Mouse (Mus musculus): Measurements from ENCODE around the gene Ltf.

Ltf gene

DNA sequence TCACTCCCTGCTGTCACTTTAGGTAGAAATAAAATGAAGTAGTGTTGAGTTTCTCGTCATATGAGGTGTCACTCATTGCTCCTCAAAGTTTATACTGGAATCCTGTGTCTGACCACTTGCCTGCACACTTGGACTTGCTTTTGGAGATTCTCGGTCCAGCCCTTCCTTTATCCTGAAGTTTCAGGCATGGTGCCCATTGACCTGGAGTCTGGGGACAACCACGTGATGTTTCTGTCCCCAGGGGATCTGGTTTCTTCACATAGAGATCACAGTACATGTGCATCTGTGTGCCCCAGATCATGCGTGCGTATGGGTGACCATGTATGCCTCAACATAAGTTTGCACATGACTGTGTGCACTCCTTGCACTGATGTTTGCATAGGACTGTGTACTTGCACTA, 23.2 kb downstream of the Ltf start:
- DNase-seq, result peak; percentile 59

DNA sequence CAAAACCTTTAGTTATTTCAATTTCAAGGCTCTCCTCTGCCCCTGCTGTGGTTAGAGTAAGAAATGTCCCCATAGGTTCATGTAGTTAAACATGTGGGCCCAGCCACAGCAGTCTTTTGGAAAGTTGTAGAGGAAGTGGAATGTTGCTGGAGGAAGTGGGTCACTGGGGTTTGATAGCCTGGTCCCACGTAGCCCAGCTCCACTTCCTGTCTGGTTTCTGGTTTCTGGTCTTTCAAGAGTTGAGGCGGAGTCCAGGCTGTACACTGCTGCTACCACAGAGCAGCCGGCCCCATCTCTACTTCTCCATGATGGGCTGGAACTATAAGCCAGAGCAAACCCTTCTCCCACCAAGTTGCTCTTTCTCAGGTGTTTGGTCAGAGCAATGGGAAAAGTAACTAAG, 27.2 kb downstream of the Ltf start:
- DNase-seq, result no peak

DNA sequence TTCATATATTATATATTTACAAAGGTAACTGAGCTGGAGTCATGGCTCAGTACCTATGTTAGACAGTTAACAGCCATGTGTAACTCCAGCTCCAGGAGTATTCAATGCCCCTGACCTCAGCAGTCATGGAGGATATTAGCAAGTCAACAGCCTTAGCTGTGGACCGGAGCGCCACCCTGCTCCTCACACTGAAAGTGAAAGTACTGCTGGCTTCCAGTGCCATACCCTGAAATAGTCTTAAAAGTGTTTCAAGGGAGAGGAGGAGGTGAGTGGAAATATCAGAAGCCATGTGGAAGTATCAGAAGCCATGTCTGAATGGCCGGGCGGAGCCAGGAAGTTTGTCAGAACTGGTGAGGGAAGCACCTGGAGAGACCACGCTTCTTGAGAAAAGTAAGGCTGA, 28.2 kb downstream of the Ltf start:
- no peak for DNase-seq

DNA sequence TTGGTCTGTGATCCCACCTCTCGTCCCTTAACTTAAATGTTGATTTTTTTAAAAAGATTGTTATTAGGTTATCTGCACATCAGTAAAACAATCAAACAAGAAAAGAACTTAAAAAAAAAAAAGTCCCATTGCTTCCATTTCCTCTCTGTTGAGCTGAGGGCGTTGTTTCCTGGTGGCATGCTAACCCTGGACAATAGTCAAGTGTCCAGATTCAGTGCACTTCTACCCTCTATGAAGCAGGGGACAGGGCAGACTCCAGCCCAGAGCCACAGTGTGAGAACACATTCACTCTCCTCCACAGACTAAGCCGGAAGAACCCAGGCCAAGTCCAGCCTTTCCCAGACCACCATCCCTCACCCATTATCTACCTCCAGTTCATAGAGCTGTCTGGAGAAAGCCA, 29.4 kb downstream of the Ltf start:
- no peak for DNase-seq

DNA sequence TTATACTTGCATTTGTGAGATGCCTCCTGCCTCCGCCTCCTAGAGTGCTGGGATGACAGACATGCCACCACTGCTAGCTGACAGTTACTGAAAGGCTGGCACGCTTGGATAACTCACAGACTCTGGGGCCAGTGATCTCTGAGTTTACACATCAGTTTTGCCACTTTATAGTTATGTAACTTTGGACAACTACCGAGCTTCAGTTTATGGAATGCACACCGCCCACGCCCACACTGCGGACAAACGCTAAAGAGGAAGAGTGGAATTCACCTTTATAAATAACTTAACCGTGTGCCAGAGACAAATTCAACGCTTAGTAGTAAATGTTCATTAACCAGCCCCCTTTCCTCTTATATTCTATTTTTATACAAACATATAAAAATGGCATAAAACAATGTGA, 35.9 kb downstream of the Ltf start:
- DNase-seq, result no peak

DNA sequence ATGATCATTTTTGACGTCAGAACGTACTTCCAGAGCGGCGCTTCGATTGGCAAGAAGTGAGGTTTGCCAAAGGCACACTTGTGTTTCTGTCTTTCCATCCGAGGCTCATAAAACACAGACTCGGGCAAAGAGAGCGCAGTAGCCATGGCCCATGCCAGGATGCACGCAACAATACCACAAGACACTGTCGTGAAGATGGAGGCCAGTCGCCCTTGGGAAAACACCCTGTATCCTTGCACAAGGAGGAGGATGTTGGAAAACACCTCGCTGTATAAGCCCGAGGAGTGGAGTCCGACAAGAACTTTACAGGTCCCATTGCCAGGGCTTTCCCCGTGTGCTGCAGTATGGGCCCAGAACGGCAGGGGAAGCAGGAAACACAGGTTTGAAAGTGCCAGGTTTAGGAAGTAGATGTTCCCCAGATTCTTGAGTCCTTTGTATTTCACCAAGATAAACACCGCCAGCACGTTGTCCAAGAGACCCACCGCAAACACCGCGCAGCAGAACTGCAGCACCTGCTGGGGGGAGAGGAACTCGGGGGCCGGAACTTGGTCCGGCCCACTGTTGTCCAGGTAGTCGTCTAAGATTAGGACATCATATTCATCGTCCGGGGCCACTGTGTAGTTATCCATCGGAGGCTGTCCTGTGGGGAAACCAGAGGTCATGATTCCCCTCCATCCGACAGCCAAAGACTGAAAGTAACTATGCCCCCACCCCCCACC, 36.9 kb downstream of the Ltf start:
- DNase-seq, result no peak

DNA sequence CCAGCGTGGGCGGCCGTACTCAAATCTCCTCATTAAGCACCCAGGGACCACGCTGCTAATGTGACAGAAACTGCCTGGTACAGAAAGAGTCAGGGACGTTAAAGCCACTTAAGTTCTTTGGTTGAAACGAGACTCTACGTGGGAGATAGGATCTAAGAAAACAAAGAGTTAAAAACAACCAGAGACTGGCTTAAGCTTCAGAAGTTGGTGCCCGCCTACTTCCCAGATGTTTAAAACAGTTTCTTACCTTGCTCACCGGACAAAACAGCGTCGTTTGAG, 37.4 kb downstream of the Ltf start:
- DNase-seq, result no peak

DNA sequence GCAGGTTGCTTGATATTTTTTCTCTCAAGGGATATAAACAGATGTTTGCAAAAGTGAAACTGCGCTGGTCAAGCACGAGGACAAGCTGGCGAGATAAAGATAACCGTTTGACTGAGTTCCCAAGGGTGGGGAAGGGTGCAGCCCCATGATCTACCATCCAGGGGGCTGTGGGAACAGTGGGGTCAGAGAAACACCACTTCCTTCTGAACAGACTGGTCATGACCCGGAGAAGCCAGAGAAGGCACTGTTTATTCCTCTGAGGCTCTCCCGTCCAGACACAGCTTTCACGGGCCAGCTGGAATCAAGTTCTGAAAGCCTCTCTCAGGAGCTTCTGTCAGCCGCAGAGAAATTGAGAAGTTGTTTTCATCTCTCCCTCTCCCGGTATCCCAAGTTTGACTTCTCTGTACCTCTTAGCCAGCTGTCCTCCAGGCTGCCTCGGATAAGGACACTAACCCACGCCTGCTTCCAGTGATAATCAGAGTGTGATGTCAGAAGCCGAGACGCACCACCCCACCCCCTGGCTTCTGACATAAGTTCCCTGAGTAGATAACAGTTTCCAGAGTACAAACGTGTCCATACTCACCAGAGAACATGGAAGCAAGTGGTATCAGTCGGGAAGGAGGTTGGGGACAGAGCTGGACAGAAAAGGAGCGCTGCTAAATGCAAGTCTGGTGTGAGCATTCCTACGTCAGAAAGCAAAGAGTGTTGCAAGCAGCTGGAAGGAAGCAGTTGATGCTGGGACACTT, 37.9 kb downstream of the Ltf start, which contains the start of gene Ccrl2:
Ccrl2 (minus strand) TSS at position 722 of the 746 bp plus-strand sequence.
- peak; percentile 52 for DNase-seq

DNA sequence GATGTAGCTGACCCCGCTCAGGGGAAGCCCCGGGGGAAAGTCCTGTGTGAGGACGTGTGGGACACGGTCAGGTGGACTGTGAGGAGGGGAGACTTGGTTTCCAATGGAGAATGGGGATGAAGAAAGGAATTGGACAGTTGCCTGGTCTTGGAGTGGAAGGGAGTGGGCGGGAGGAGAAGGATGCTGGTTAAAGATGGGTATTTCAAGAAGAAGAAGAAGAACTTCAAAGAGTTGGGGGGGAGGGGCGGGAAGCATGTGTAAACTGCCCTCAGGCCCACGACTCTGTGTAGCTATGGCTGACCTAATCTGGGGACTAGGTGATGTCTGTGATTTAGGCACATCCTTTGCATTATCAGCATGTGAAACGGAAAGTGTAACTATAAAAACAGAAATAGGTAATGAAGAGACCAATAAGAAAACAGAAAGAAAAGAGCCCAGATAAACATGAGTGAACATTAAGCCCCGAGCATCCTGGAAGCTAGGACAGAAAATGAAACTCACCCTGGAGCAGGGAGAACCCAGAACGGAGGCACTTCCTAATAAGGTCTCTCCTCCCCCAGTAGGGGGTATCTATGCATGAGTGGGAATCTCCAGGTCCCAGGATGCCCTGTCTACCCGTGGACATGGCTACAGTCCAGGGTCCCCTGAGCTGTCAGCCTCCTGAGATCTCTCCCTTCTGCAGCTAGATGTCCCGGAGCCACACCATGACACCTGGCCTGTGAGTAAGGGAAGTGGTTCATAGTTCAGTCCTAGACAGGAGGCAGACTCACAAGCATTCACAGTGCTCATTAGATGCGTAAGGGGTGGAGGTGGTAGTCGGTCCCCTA, 38.7 kb downstream of the Ltf start:
- no peak for DNase-seq

DNA sequence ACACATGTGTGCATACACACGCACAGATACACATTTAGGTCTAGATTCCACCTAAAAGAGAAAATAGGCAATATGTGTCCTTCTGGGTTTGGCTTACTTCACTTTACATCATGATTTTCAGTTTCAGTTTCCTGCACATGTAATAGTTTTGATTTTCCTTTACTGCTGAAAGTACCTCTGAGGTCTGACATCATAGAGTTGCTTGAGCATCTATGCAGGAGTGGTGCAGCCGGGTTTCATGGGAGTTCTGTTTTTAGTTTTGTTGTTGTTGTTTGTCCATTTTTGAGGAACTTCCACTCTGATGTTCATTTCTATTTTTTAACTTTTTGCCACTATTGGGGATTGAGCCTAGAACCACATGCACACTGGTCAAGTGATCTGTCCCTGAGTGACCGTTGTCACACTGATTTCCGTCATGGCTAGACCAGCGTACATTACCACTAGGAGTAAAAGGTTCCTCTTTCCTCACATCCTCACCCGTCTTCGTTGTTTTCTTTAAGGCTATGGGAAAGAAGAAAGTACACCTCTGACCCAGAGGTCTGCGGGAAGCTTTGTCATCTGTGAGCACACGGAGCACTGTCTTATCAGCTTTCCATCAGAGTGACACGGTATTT, 40.0 kb downstream of the Ltf start:
- DNase-seq, result no peak

DNA sequence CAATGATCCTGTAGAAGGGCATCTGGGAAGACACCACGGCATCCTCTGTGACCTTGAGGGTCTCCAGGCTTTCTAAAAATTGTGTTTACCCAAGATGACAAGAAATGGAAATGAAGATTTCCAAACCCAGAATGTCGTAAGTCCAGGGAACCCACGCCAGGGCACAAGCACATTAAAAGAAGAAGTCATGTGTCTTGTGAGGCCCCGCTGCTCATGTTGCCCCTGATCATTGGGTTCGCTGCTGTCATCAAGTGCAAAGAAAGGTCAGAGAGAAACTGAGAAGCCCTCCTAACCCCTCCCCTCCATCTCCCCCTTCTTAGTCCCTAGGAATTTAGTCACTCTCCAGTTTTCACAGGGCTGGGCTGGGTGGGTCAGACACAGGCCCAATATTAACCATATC, 43.8 kb downstream of the Ltf start:
- no peak for DNase-seq

DNA sequence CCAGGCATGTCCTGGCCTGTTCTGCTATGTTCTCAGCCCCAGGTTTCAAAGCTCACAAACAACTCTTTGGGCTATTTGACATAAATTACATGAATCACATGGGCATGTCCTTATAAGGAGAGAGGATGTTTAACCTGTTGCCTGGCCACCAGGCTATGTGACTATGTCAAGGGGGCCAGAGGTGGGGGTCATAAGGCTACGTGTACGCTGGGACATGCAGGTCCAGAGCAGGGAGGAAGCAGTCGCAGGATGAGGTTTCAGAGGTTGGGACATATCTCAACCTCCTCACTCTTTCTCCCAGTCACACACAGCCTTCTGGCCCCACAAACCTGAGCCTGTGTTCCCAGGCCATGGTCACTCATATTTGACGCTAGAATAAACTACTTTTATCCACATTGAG, 48.0 kb downstream of the Ltf start:
- DNase-seq, result no peak

DNA sequence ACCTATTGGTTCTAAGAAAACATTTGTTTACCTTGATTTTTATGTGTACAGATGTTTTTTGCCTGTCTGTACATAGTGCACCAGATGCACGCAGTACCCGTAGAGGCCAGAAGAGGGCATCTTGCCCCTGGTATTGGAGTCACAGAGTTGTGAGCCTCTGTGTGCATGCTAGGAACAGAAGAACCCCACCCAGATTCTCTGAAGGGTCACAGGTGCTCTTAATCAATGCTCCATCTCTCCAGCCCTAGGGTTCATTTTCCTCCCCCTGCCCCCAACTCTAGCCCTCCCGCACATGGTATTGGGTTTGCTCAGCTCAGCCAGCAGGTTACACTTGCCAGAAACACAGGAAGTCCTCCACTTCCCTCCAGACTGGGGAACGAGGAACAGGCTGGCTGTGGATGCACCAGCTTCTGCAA, 51.5 kb downstream of the Ltf start:
- DNase-seq, result peak; percentile 69

DNA sequence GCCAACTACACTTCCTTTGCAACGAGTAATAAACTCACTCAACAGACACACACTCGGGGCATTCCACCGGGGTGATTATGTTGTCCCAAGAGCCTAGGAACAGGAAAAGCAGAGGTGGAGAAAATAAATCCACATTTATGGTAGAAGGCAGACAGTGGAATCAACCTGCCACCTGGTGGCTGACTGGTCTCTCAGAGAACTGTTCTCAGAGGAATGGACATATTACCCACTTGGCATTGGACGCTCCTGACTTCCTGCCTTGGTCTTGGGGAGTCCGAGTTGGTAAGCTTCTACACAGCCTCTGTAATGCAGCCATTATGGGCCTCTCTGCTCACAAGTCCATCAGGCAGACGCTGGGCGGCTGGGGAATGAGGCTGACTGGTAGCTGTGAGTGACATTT, 53.1 kb downstream of the Ltf start:
- peak; percentile 59 for DNase-seq

DNA sequence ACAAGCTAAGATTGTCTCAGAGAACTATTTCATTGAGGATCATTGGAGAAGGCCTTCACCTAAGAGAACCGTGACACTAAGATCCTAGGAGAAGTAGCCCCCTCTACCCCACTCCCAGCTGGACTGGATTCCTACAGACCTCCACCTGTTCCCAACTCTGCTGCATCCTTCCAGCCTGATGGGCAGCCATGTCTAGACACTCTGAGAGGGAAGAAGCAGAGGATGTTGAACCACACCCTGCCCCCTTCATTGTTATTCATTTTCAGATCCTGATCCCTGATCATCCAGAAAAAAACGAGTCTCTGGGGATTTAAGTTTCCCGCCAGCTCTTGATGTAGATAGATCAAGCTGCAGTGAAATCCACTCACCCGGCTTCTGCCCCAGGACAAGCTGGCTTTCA, 53.9 kb downstream of the Ltf start:
- no peak for DNase-seq

DNA sequence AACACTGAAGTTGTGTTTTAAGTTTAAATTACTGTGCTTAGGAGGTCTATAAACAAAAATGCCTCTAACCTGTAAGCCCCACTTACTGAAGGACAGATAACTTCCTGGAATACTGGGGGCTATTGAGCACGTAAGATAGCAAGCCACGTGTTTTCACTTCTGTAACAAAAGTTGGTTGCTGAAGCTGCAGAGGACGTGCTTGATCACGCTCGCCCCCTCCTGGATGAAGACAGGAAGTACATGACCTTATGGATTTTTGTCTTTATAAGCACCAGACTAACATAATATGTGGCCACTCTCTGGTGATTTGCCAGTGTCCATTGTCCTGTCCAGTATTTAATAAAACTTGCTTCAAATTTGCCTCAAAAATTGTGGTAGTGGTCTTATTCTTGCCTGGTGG, 58.7 kb downstream of the Ltf start:
- DNase-seq, result no peak

DNA sequence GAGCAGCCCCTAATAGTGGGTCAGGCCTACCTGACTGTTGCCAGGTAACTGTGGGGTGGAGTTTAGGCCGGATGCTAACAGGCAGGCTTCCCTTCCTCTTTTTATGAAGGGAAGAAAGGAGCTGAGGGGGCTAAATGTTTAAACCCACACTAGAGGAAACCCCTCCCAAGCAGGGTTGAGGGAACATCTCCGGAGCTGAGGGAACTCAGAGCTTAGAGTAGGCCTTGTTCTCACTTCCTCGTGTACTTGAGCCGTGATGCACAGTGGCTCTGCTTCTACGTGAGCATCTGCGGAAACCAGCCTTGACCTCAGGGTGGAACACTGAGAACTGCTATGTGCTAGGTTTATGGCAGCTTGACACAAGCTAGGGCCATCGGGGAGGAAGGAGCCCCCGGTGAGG, 61.7 kb downstream of the Ltf start:
- DNase-seq, result no peak

DNA sequence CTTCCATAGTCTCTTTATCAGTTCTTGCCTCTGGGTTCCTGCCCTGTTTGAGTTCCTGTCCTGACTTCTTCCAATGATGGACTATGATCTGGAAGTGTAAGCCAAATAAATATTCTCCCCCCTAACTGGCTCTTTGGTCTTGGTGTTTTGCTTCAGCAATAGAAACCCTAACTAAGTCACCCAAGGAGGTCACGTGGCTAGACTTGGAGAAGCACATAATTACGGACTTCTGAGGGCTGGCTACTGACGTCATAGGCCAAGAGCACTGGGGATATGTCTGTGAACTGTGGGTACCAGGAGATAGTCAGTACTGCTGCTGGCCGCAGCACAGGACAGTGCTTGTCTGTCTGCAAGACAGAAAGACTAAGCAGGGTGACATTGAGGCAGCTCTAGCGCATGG, 62.7 kb downstream of the Ltf start:
- DNase-seq, result no peak

DNA sequence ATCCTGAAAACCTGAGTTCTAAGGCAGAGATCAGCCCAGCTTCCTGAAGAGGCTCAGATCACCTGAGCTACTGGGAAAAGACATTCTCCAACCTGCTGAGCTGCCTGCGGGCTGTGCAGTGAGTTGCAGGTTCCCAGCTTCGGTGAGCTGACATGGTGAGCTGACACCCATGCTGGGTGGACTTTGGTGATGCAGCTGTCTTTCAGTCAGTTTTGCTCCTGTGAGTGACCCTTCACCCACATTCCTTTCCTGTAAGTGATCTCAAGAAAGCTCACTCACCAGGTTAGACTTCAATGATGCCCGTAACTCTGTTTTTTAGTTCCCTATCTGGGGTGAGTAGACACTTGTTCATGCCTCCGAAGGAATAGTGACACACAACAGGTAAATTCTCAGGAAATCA, 66.3 kb downstream of the Ltf start:
- no peak for DNase-seq

DNA sequence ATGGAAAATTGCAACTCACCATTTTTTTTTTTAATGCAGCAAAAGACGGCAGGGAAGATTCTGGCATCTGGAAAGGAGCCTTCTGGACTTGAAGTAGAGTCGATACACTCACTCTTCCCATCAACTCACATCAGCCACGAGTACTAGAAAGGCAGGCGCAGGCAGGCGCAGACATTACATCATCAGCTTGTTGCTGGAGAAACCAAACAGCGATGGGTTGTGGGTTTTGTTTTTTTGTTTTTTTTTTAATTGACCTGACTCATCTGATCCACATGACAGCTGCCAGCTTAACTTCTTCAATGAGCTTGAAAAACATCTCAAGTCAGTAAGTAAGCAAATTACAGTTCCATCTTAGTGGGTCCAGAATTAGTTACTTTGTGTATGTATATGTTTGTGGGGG, 67.1 kb downstream of the Ltf start:
- no peak for DNase-seq

DNA sequence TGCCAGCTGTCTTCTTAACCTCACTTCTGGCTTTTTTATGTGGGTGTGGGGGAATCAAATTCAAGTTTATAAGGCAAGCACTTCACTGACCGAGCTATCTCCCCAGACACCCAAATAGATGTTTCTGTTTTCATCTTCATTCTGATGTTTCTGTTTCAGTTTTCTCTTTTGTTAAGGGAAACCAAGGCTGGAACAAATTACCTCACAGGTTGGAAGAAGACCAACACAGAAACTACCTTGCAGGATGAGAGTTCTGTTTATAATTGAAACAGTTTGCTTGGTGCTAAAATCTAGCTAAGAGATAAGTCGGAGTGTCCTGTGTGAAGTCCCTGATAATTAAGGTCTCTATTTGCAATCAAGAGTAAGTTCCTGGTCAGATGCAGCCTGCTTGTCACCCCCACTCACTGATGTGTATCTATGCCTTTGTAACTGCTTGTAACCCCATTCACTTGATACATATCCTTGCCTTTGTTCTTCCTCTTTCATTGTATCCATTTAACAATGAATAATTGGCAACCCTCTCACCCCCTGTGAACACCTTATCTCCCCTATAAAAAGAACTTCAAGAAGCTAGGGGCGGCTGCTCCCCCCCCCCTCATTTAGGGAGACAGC, 68.0 kb downstream of the Ltf start:
- DNase-seq, result no peak

DNA sequence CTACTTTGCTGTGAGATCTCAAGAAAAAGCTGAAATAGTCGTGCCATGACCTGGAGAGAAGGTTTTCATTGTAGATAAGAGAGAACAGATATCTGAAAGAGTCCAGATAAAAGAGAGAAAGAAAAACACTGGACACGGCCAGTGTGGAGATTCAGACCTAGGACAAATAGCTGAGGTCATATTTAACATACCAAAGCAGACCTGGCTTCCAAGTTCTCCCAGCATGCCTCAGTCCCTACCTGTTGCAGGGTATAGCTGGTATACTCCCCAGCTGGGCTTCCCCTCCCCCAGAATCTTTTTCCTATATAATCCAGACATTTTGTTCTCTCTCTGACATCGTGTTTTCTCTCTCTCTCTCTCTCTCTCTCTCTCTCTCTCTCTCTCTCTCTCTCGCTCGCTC, 68.9 kb downstream of the Ltf start:
- DNase-seq, result no peak

DNA sequence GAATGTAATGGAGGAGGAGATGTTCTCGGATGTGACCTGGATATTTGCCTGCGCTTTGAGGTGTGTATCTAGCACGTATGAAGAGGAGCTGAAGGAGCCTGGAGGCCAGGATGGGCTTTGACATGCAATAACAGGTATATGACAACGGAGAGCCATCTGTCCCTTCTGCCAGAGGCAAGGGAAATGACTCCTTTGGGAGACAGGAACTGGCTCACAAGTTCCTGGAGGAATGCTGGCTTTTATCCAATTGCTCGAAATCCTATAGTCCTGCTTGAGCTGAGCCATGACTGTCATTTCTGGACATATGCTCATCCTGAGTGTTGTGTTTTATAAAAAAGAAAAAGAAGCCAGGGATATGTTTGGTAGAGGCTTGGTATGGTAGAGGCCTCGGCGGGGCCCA, 69.8 kb downstream of the Ltf start:
- DNase-seq, result no peak

Measured in kidney, adult 18-20 months (tissue).